Mouse (Mus musculus) cerebellum, adult 2 months (tissue): ENCODE measurements around the gene Scpep1.

ENCODE experiments used
- CTCF ChIP-seq: fragments of 200-500 bp; IDR thresholded peaks from 2 replicates; pipeline ENCODE4 v1.5.1; 2011; ENCODE audit warnings: low read depth, mild to moderate bottlenecking, control low read depth, low read length, moderate library complexity, borderline replicate concordance; ENCODE audit not compliant: insufficient read depth
- POLR2A ChIP-seq: fragments of 200-500 bp; IDR thresholded peaks from 2 replicates; pipeline ENCODE4 v1.6.1; 2011; ENCODE audit warnings: low read length, control low read depth, borderline replicate concordance; ENCODE audit not compliant: insufficient read depth

- TF ChIP-seq CTCF (no peak), POLR2A (no peak)
Observed at GRCm38 (mm10) chr11:88902762-88903161, 52.5 kb downstream of the Scpep1 start.
